Mouse (Mus musculus): ENCODE measurements around the gene Ppp6r2. TPM values are rescaled to one million over a fixed set of nuclear protein-coding genes. Genes with fewer than 3 reads are reported as not detected.

Gene Ppp6r2
- polyA plus RNA-seq, 1 experiment from 2014 or later, result 92.7 TPM

- Histone ChIP-seq H3K27me3 (ENCODE audit: control insufficient read depth, insufficient read depth, low read length) (no peaks in the 10 kb centered on the region), H3K4me3 (ENCODE audit: low read depth, low read length) (peak overlapping the region; percentile 43), H3K9me3 (ENCODE audit: control insufficient read depth, low read length) (no peaks in the 10 kb centered on the region), H3K9ac (replicated peaks; ENCODE audit: low read depth, low read length) (peak overlapping the region; percentile 70; the same call in 1 of the 2 replicates), H3K27ac (ENCODE audit: low read depth, low read length) (peak overlapping the region; percentile 79), H3K4me2 (ENCODE audit: low read depth, low read length) (peak overlapping the region; percentile 97), H3K4me1 (ENCODE audit: control insufficient read depth, insufficient read depth, low read length) (peaks cover 77% of the 10 kb centered on the region), H3K36me3 (ENCODE audit: control insufficient read depth, insufficient read depth, low read length) (no peaks in the 10 kb centered on the region)
- ATAC-seq (ENCODE audit: low read depth), result peak; percentile 38; the same call in 1 of the 2 replicates
- 2% methylated on average over 15 of the region's 15 CpGs for WGBS
Observed at GRCm38 (mm10) chr15:89173906-89174214, 37.5 kb upstream of the Ppp6r2 start.

GRCm38 (mm10) chr15:89174889-89175339, 36.4 kb upstream of the Ppp6r2 start:
- Histone ChIP-seq H3K4me3 (ENCODE audit: low read depth, low read length) (no peak overlapping the region), H3K4me1 (ENCODE audit: control insufficient read depth, insufficient read depth, low read length) (peaks cover 72% of the 10 kb centered on the region), H3K27me3 (ENCODE audit: control insufficient read depth, insufficient read depth, low read length) (no peaks in the 10 kb centered on the region), H3K36me3 (ENCODE audit: control insufficient read depth, insufficient read depth, low read length) (no peaks in the 10 kb centered on the region), H3K9ac (replicated peaks; ENCODE audit: low read depth, low read length) (no peak overlapping the region), H3K9me3 (ENCODE audit: control insufficient read depth, low read length) (no peaks in the 10 kb centered on the region), H3K27ac (ENCODE audit: low read depth, low read length) (no peak overlapping the region), H3K4me2 (ENCODE audit: low read depth, low read length) (no peak overlapping the region)
- ATAC-seq (ENCODE audit: low read depth), result no peak
- WGBS, result 65% methylated on average over 11 of the region's 11 CpGs

GRCm38 (mm10) chr15:89175411-89176155, 35.8 kb upstream of the Ppp6r2 start:
- Histone ChIP-seq H3K4me3 (ENCODE audit: low read depth, low read length) (no peak overlapping the region), H3K4me2 (ENCODE audit: low read depth, low read length) (no peak overlapping the region), H3K27me3 (ENCODE audit: control insufficient read depth, insufficient read depth, low read length) (no peaks in the 10 kb centered on the region), H3K36me3 (ENCODE audit: control insufficient read depth, insufficient read depth, low read length) (no peaks in the 10 kb centered on the region), H3K4me1 (ENCODE audit: control insufficient read depth, insufficient read depth, low read length) (peaks cover 66% of the 10 kb centered on the region), H3K9me3 (ENCODE audit: control insufficient read depth, low read length) (no peaks in the 10 kb centered on the region), H3K27ac (ENCODE audit: low read depth, low read length) (no peak overlapping the region), H3K9ac (replicated peaks; ENCODE audit: low read depth, low read length) (no peak overlapping the region)
- ATAC-seq (ENCODE audit: low read depth), result no peak
- 80% methylated on average over 13 of the region's 13 CpGs for WGBS

- no peak for ATAC-seq (ENCODE audit: low read depth)
- peak overlapping the region; percentile 39; the same call in 1 of the 2 replicates for H3K27ac ChIP-seq (ENCODE audit: low read depth, low read length)
- peaks cover 60% of the 10 kb centered on the region for H3K4me1 ChIP-seq (ENCODE audit: control insufficient read depth, insufficient read depth, low read length)
- no peaks in the 10 kb centered on the region for H3K36me3 ChIP-seq (ENCODE audit: control insufficient read depth, insufficient read depth, low read length)
- no peaks in the 10 kb centered on the region for H3K27me3 ChIP-seq (ENCODE audit: control insufficient read depth, insufficient read depth, low read length)
- no peaks in the 10 kb centered on the region for H3K9me3 ChIP-seq (ENCODE audit: control insufficient read depth, low read length)
- no peak overlapping the region for H3K9ac ChIP-seq (replicated peaks; ENCODE audit: low read depth, low read length)
- H3K4me2 ChIP-seq (ENCODE audit: low read depth, low read length), result peak overlapping the region; percentile 68
- no peak overlapping the region for H3K4me3 ChIP-seq (ENCODE audit: low read depth, low read length)
- WGBS, result 8% methylated on average over 5 of the region's 5 CpGs
Observed at GRCm38 (mm10) chr15:89177121-89177520, 34.2 kb upstream of the Ppp6r2 start.

- Histone ChIP-seq H3K9me3 (ENCODE audit: control insufficient read depth, low read length) (no peaks in the 10 kb centered on the region), H3K27ac (ENCODE audit: low read depth, low read length) (peak overlapping the region; percentile 39; the same call in 1 of the 2 replicates), H3K4me2 (ENCODE audit: low read depth, low read length) (peak overlapping the region; percentile 68), H3K9ac (replicated peaks; ENCODE audit: low read depth, low read length) (no peak overlapping the region), H3K4me3 (ENCODE audit: low read depth, low read length) (no peak overlapping the region), H3K36me3 (ENCODE audit: control insufficient read depth, insufficient read depth, low read length) (no peaks in the 10 kb centered on the region), H3K4me1 (ENCODE audit: control insufficient read depth, insufficient read depth, low read length) (peaks cover 54% of the 10 kb centered on the region), H3K27me3 (ENCODE audit: control insufficient read depth, insufficient read depth, low read length) (no peaks in the 10 kb centered on the region)
- WGBS, result 89% methylated on average over 3 of the region's 4 CpGs
- ATAC-seq (ENCODE audit: low read depth), result no peak
Observed at GRCm38 (mm10) chr15:89177576-89178259, 33.6 kb upstream of the Ppp6r2 start.

- H3K4me1 ChIP-seq (ENCODE audit: control insufficient read depth, insufficient read depth, low read length), result peaks cover 50% of the 10 kb centered on the region
- H3K36me3 ChIP-seq (ENCODE audit: control insufficient read depth, insufficient read depth, low read length), result no peaks in the 10 kb centered on the region
- H3K4me3 ChIP-seq (ENCODE audit: low read depth, low read length), result peak overlapping the region; percentile 78
- H3K27ac ChIP-seq (ENCODE audit: low read depth, low read length), result no peak overlapping the region; the same call in 1 of the 2 replicates
- WGBS, result 75% methylated on average over 7 of the region's 7 CpGs
- no peak for ATAC-seq (ENCODE audit: low read depth)
- H3K27me3 ChIP-seq (ENCODE audit: control insufficient read depth, insufficient read depth, low read length), result no peaks in the 10 kb centered on the region
- H3K4me2 ChIP-seq (ENCODE audit: low read depth, low read length), result peak overlapping the region; percentile 68
- H3K9me3 ChIP-seq (ENCODE audit: control insufficient read depth, low read length), result no peaks in the 10 kb centered on the region
- H3K9ac ChIP-seq (replicated peaks; ENCODE audit: low read depth, low read length), result peak overlapping the region; percentile 12
Observed at GRCm38 (mm10) chr15:89178260-89178860, 33.0 kb upstream of the Ppp6r2 start.

- WGBS, result 7% methylated on average over 16 of the region's 16 CpGs
- no peak for ATAC-seq (ENCODE audit: low read depth)
- H3K4me1 ChIP-seq (ENCODE audit: control insufficient read depth, insufficient read depth, low read length), result peaks cover 45% of the 10 kb centered on the region
- H3K27me3 ChIP-seq (ENCODE audit: control insufficient read depth, insufficient read depth, low read length), result no peaks in the 10 kb centered on the region
- H3K36me3 ChIP-seq (ENCODE audit: control insufficient read depth, insufficient read depth, low read length), result no peaks in the 10 kb centered on the region
- peak overlapping the region; percentile 68 for H3K4me2 ChIP-seq (ENCODE audit: low read depth, low read length)
- H3K9me3 ChIP-seq (ENCODE audit: control insufficient read depth, low read length), result no peaks in the 10 kb centered on the region
- peak overlapping the region; percentile 78 for H3K4me3 ChIP-seq (ENCODE audit: low read depth, low read length)
- peak overlapping the region; percentile 92 for H3K9ac ChIP-seq (replicated peaks; ENCODE audit: low read depth, low read length)
- no peak overlapping the region; the same call in none of the 2 replicates for H3K27ac ChIP-seq (ENCODE audit: low read depth, low read length)
Observed at GRCm38 (mm10) chr15:89178954-89179629, 32.3 kb upstream of the Ppp6r2 start.

GRCm38 (mm10) chr15:89179630-89179964, 31.8 kb upstream of the Ppp6r2 start:
- Histone ChIP-seq H3K9ac (replicated peaks; ENCODE audit: low read depth, low read length) (peak overlapping the region; percentile 92), H3K4me1 (ENCODE audit: control insufficient read depth, insufficient read depth, low read length) (peaks cover 40% of the 10 kb centered on the region), H3K9me3 (ENCODE audit: control insufficient read depth, low read length) (no peaks in the 10 kb centered on the region), H3K4me3 (ENCODE audit: low read depth, low read length) (peak overlapping the region; percentile 78), H3K4me2 (ENCODE audit: low read depth, low read length) (peak overlapping the region; percentile 68), H3K36me3 (ENCODE audit: control insufficient read depth, insufficient read depth, low read length) (no peaks in the 10 kb centered on the region), H3K27me3 (ENCODE audit: control insufficient read depth, insufficient read depth, low read length) (no peaks in the 10 kb centered on the region), H3K27ac (ENCODE audit: low read depth, low read length) (peak overlapping the region; percentile 91; the same call in 1 of the 2 replicates)
- under 1% methylated on average over 6 of the region's 6 CpGs for WGBS
- ATAC-seq (ENCODE audit: low read depth), result no peak
